Mouse (Mus musculus) MEL (cell line): ENCODE data around the gene Gpx4. TPM values are rescaled to one million over a fixed set of nuclear protein-coding genes. Genes with fewer than 3 reads are reported as not detected.

ENCODE experiments used
- DNase-seq: peaks from one replicate; pipeline ENCODE4 v3.0.0; 2011; ENCODE audit warnings: low read depth, low spot score
- H3K27ac ChIP-seq: 2 replicates; pipeline ENCODE4 v1.5.1; 2012; ENCODE audit warnings: low read depth, mild to moderate bottlenecking, control low read depth, low read length, moderate library complexity; ENCODE audit not compliant: control insufficient read depth
- H3K27me3 ChIP-seq, 2 experiments: fragments of 150-350 bp in 1 of 2; sonication (generic) in 1 of 2; 2 replicates each; pipeline ENCODE4 v1.6.1; 2012; ENCODE audit warnings: low read length in 2 of 2, mild to moderate bottlenecking in 2 of 2, improper control_type of control experiment in 1 of 2, moderate library complexity in 1 of 2; ENCODE audit not compliant: insufficient read depth in 2 of 2, control insufficient read depth in 1 of 2
- H3K36me3 ChIP-seq, 2 experiments: 2 replicates each; pipeline ENCODE4 v1.6.1; 2012 to 2014; ENCODE audit warnings: low read length in 2 of 2, improper control_type of control experiment in 1 of 2, inconsistent platforms in 1 of 2, mild to moderate bottlenecking in 1 of 2; ENCODE audit not compliant: insufficient read depth in 2 of 2, control insufficient read depth in 1 of 2
- H3K4me1 ChIP-seq, 2 experiments: fragments of 150-350 bp in 1 of 2; sonication (generic) in 1 of 2; 2 replicates each; pipeline ENCODE4 v1.6.1; 2012; ENCODE audit warnings: low read length in 2 of 2, improper control_type of control experiment in 1 of 2, mild to moderate bottlenecking in 1 of 2; ENCODE audit not compliant: insufficient read depth in 2 of 2, control insufficient read depth in 1 of 2
- H3K4me3 ChIP-seq, 2 experiments: fragments of 150-350 bp in 1 of 2; sonication (generic) in 1 of 2; 2 replicates each; pipeline ENCODE4 v1.5.1; 2012; ENCODE audit warnings: low read depth in 2 of 2, low read length in 2 of 2, mild to moderate bottlenecking in 2 of 2, moderate library complexity in 2 of 2, control low read depth in 1 of 2, improper control_type of control experiment in 1 of 2; ENCODE audit not compliant: control insufficient read depth in 1 of 2, insufficient read depth in 1 of 2
- H3K79me2 ChIP-seq: 2 replicates; pipeline ENCODE4 v1.6.1; 2012; ENCODE audit warnings: mild to moderate bottlenecking, low read length, moderate library complexity; ENCODE audit not compliant: control insufficient read depth, poor library complexity, insufficient read depth
- H3K9ac ChIP-seq: 2 replicates; pipeline ENCODE4 v1.6.1; 2012; ENCODE audit warnings: low read depth, mild to moderate bottlenecking, control low read depth, low read length, moderate library complexity; ENCODE audit not compliant: control insufficient read depth, poor library complexity, severe bottlenecking
- H3K9me3 ChIP-seq: fragments of 150-350 bp; sonication (generic); replicated peaks from 2 replicates; pipeline ENCODE4 v1.6.1; 2012; ENCODE audit warnings: mild to moderate bottlenecking, low read length, improper control_type of control experiment, moderate library complexity; ENCODE audit not compliant: insufficient read depth
- BHLHE40 ChIP-seq: IDR thresholded peaks from 2 replicates; pipeline ENCODE4 v1.6.1; 2012; ENCODE audit warnings: low read depth, mild to moderate bottlenecking, inconsistent platforms, low read length, improper control_type of control experiment, borderline replicate concordance
- CHD2 ChIP-seq: IDR thresholded peaks from 2 replicates; pipeline ENCODE4 v1.6.1; 2011; ENCODE audit warnings: low read length, improper control_type of control experiment
- CTCF ChIP-seq, 3 experiments: IDR thresholded peaks in 2 of 3; conservative IDR thresholded peaks in 1 of 3; 2 replicates each; pipeline ENCODE4 v1.5.1; 2011 to 2012; ENCODE audit warnings: low read length in 3 of 3, low read depth in 2 of 3, mild to moderate bottlenecking in 2 of 3, improper control_type of control experiment in 1 of 3, inconsistent platforms in 1 of 3, mixed read lengths in 1 of 3, moderate library complexity in 1 of 3; ENCODE audit not compliant: control insufficient read depth in 1 of 3, insufficient read depth in 1 of 3, poor library complexity in 1 of 3, severe bottlenecking in 1 of 3
- MAFK ChIP-seq: IDR thresholded peaks from 2 replicates; pipeline ENCODE4 v1.6.1; 2011; ENCODE audit warnings: low read depth, mild to moderate bottlenecking, low read length, improper control_type of control experiment, borderline replicate concordance
- MAZ ChIP-seq: IDR thresholded peaks from 2 replicates; pipeline ENCODE4 v1.6.1; 2012; ENCODE audit warnings: low read depth, mild to moderate bottlenecking, inconsistent platforms, low read length, improper control_type of control experiment
- MEF2A ChIP-seq: IDR thresholded peaks from 2 replicates; pipeline ENCODE4 v1.6.1; 2014; ENCODE audit warnings: low read depth, mild to moderate bottlenecking, inconsistent platforms, low read length, improper control_type of control experiment; ENCODE audit not compliant: poor library complexity, insufficient replicate concordance, severe bottlenecking; ENCODE audit errors: extremely low read depth
- MXI1 ChIP-seq: IDR thresholded peaks from 2 replicates; pipeline ENCODE4 v1.6.1; 2011; ENCODE audit warnings: mild to moderate bottlenecking, low read depth, low read length, improper control_type of control experiment
- MYB ChIP-seq: IDR thresholded peaks from 2 replicates; pipeline ENCODE4 v1.6.1; 2011; ENCODE audit warnings: mild to moderate bottlenecking, low read depth, low read length, improper control_type of control experiment
- POLR2A ChIP-seq, 2 experiments: IDR thresholded peaks; 2 replicates each; pipeline ENCODE4 v1.6.1; 2011 to 2012; ENCODE audit warnings: low read length in 2 of 2, mild to moderate bottlenecking in 2 of 2, control low read depth in 1 of 2, improper control_type of control experiment in 1 of 2, low read depth in 1 of 2, moderate library complexity in 1 of 2; ENCODE audit not compliant: control insufficient read depth in 1 of 2, insufficient read depth in 1 of 2, poor library complexity in 1 of 2
- POLR2AphosphoS2 ChIP-seq: IDR thresholded peaks from 2 replicates; pipeline ENCODE4 v1.6.1; 2011; ENCODE audit warnings: low read length, improper control_type of control experiment
- POLR2AphosphoS5 ChIP-seq: IDR thresholded peaks from 2 replicates; pipeline ENCODE4 v1.6.1; 2012; ENCODE audit warnings: low read depth, borderline replicate concordance, mild to moderate bottlenecking, inconsistent platforms, low read length, moderate library complexity, mixed read lengths
- RAD21 ChIP-seq: IDR thresholded peaks from 2 replicates; pipeline ENCODE4 v1.6.1; 2011; ENCODE audit warnings: mild to moderate bottlenecking, low read depth, low read length, improper control_type of control experiment
- SIN3A ChIP-seq: IDR thresholded peaks from 2 replicates; pipeline ENCODE4 v1.6.1; 2012; ENCODE audit warnings: low read length, improper control_type of control experiment, inconsistent platforms
- SMC3 ChIP-seq: IDR thresholded peaks from 2 replicates; pipeline ENCODE4 v1.6.1; 2011; ENCODE audit warnings: low read depth, low read length, improper control_type of control experiment
- TCF12 ChIP-seq: IDR thresholded peaks from 2 replicates; pipeline ENCODE4 v1.6.1; 2014; ENCODE audit warnings: low read depth, mild to moderate bottlenecking, inconsistent platforms, low read length, improper control_type of control experiment, moderate library complexity
- ZKSCAN1 ChIP-seq: IDR thresholded peaks from 2 replicates; pipeline ENCODE4 v1.6.1; 2012; ENCODE audit warnings: low read depth, mild to moderate bottlenecking, inconsistent platforms, low read length, improper control_type of control experiment, moderate library complexity
- polyA plus RNA-seq, 2 experiments: library from polyadenylated mRNA; stranded (reverse) in 1 of 2; unstranded in 1 of 2; fragments of >175 nt in 1 of 2; fragments of >200 nt in 1 of 2; gene quantifications; 2 replicates each; pipeline versions ENCODE4 v1.2.1 to v1.2.4; 2012; ENCODE audit warnings: low replicate concordance in 2 of 2, low read depth in 1 of 2; ENCODE audit not compliant: insufficient read length in 2 of 2, insufficient read depth in 1 of 2, missing spikeins in 1 of 2
- total RNA-seq: library from RNA; depleted of rRNA; stranded (reverse); fragments of 300-350 nt; gene quantifications from 2 replicates; pipeline ENCODE4 v1.2.3, GENCODE M21; 2012

The Gpx4 gene
- total and polyA plus RNA-seq, 3 experiments: 508 to 536 TPM; not detected in 1

DNA sequence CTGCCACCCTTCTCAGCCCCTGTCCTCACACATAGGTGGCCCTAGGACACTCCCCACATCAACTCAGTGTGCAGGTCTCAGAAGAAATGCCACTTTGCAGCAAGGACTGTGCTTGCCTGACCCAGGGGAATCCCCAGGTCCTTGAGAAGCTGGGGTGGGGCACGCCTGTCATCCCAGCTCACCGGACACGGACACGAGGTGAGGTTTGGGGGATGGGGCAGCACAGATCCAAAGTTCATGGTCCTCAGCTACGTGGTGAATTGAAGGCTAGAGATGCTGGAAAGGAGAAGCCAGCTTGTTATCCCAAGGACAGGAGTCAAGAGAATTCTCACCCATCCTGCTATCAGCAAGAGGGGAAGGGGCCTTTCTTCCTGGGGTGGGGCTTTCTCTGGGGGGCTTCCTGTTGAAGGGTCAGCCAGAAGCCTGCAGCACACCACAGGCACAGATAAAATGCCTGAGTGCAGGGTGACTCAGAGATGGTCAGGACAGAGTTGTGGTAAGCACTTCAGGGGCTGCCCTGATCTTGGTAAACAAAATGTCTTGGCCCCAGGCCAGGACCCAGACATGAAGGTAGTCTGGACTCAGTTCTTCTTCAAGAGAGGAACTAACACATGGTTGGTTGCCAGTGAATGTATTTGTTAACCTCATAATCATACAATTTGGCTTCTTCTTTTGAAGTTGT lies 14.0 kb upstream of the Gpx4 start (continued):
- TF ChIP-seq MEF2A (no peak), POLR2AphosphoS5 (no peak), SIN3A (peak; percentile 69; the same call in 1 of the 2 replicates)

DNA sequence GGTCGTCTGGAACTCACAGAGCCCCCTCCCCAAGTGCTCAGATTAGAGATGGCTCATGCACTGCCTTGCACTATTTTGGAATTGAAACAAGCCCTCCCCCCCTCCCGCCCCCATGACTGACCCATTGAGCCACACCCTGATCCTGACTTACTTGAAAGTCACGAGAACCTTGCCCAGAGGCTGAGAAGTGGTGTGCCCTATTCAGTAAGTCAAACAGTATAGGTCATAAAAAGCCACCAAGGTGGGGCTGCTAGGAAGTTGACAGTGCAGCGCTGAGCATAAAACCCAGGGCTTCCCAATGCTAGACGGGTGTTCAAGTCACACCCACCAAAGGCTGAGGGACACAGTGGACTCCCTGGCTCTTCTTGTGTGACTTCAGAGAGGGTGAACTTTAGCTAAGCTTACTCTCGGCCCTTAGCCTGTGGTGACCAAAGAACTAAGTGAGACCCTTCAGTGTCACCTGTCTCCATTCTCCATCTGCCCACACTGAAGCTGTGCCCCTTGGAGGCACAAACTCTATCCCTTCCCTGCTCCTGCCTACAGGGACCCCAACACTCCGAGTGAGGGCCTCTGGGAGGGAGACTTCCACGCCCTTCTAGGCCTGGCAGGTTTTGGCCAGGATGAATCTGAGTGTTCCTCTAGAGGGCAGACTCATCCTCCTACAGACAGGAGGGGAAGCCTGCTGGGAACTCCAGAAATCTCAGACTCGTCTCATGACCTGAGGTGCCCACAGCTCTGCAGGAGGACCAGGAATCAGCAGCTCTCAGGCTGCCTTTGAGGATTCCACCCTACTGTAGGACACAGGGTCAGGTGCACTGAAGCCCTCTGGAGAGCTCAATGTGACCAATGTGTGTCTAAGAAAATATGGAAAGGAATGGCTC lies 13.2 kb upstream of the Gpx4 start:
- peak; percentile 57 for DNase-seq
- H3K9me3 ChIP-seq: no peaks in the 10 kb centered on the region
- no peaks in the 10 kb centered on the region for H3K27me3 ChIP-seq
- 0 out of 4 replicates have a peak overlapping the region, but pooled peaks of 1 of the 2 experiments have one; percentile 5 for H3K4me3 ChIP-seq
- peak overlapping the region; percentile 95 for H3K27ac ChIP-seq
- H3K9ac ChIP-seq: peak overlapping the region; percentile 58
- H3K36me3 ChIP-seq: peaks cover 0 to 26% of the 10 kb centered on the region in 2 experiments; a peak in 3 of 4 replicates
- H3K4me1 ChIP-seq: peaks cover 7 to 36% of the 10 kb centered on the region in 2 experiments; a peak in 3 of 4 replicates
- H3K79me2 ChIP-seq: peaks cover 11% of the 10 kb centered on the region
- TF ChIP-seq MAZ: 0 out of 2 replicates have a peak, but pooled peaks have one; percentile 35
- peak in 1 of 2 experiments; percentile 35; a peak in 1 of 4 replicates for TF ChIP-seq POLR2A (IDR thresholded peaks at IDR 0.05; ENCODE audit: control insufficient read depth in 1 of 2, insufficient read depth in 1 of 2, low read depth in 1 of 2, low read length in 2 of 2, poor library complexity in 1 of 2)
- TF ChIP-seq RAD21: peak; percentile 26; the same call in 1 of the 2 replicates
- TF ChIP-seq MEF2A: no peak
- peak; percentile 63; the same call in 1 of the 2 replicates for TF ChIP-seq POLR2AphosphoS2
- peak; percentile 30 for TF ChIP-seq SMC3
- TF ChIP-seq CHD2: no peak
- TF ChIP-seq ZKSCAN1: no peak
- no peak for TF ChIP-seq BHLHE40
- no peak for TF ChIP-seq MXI1
- no peak for TF ChIP-seq TCF12
- TF ChIP-seq MYB: no peak
- no peak for TF ChIP-seq MAFK
- peak in 2 of 3 experiments; percentile 51 to 54; a peak in 5 of 6 replicates for TF ChIP-seq CTCF (IDR thresholded peaks at IDR 0.05 in 2 of 3, conservative IDR thresholded peaks at IDR 0.05 in 1 of 3; ENCODE audit: control insufficient read depth in 1 of 3, insufficient read depth in 1 of 3, low read depth in 2 of 3, low read length in 3 of 3, poor library complexity in 1 of 3, severe bottlenecking in 1 of 3)
